Mouse (Mus musculus): ENCODE measurements around the gene Zfhx3. TPM values are rescaled to one million over a fixed set of nuclear protein-coding genes. Genes with fewer than 3 reads are reported as not detected.

Zfhx3 gene
- 0.31 TPM for total RNA-seq (2023)

GRCm38 (mm10) chr8:107941922-107942694, at the start of gene Zfhx3:
Gene Zfhx3, plus strand, starts transcription at chr8:107942644.

